Mouse (Mus musculus): ENCODE measurements around the gene Prrxl1. TPM values are rescaled to one million over a fixed set of nuclear protein-coding genes. Genes with fewer than 3 reads are reported as not detected.

Gene Prrxl1
- not detected in 2 replicates for polyA plus RNA-seq (2012; rRNA removed)

DNA sequence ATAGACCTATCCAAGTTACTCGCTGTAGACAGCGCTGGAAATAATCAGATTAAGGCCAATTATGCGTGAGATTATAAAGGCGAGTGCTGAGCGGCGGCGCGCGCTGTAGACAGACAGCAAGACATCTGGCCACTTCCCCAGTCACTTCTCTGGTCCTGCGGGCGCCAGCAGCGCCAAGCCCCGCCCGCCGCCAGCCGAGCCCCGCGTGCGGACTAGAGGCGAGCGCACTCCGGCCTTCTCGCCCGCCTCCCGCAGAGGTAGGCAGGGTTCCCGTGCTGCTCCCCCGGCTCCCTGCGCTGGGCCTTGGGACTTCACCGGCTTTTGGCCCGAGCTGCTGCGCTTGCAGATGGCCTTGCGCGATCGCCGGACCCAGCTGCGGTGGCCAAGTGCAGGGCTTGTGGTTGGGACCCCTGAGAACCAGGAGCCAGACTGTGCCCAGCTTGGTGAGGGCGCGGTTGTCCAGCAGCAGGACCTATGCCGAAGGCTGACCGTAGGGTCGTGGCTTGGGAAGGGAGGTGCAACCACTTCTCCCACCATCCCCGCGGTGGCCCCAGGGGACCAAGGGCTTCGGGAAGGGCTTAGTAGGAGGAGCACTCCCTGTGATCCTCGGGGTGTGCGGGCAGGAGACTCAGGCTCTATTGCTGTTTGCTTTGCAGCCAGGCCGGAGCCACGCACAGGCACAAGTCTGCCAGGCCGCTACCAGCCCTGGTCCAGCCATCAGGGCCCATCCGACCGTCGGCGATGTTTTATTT is at the start of gene Prrxl1:
Prrxl1 (plus strand) TSS at position 118 of the 752 bp plus-strand sequence.

DNA sequence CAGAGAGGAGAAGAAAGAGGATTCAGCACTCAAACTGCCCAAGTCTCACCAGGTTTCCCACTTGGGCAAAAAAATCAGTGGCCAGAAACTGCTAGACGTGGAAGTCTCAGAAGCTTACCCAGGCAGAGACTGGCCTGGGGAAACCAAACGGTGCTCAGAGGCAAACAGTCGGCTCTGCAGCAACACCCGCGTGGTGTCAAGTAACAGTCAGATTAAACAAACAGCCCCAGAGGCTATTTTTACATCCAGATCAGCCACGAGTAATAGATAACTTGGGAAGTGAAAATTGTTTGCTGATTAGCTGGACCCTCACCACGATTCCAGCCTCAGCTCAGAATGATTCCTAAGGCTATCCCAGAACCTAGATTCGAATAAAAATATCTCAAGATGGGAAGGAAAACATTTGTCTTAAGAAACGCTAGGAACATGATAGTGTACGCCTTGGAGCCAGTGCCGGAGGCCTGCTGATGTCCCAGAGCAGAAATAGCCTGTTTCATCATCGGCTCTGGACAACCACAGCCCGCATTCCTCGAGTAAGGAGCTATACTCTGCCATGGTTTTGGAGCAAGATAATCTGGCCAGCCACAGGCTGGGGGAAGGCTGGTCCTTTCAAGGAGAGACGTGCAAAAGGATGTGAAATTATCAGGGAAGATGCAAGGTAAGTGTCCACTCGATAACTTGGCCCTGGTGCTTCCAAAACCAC is 86.1 kb downstream of the Prrxl1 start, which contains the start of gene 3425401B19Rik:
3425401B19Rik (minus strand) TSS at position 170 of the 703 bp plus-strand sequence.

Other genes with a start within 250 kb of the Prrxl1 start
- not detected in 2 replicates for gene 1700024G13Rik, start 211.0 kb upstream of the Prrxl1 start, polyA plus RNA-seq (2012; rRNA removed)
- gene Slc18a3, start 134.6 kb upstream of the Prrxl1 start, polyA plus RNA-seq (2012; rRNA removed) = not detected in 2 replicates
- not detected in 2 replicates for gene Chat, start 133.4 kb upstream of the Prrxl1 start, polyA plus RNA-seq (2012; rRNA removed)
- gene Ercc6, start 85.9 kb upstream of the Prrxl1 start, polyA plus RNA-seq (2012; rRNA removed) = 3.5 and 3.9 TPM in 2 replicates
- 0.03 TPM in 1 of 2 replicates, not detected in the other for gene 3425401B19Rik, start 85.9 kb downstream of the Prrxl1 start, polyA plus RNA-seq (2012; rRNA removed)
- 1.3 and 1.4 TPM in 2 replicates for gene Tmem273, start 186.6 kb downstream of the Prrxl1 start, polyA plus RNA-seq (2012; rRNA removed)
- 0.02 and 0.06 TPM in 2 replicates for gene Fam170b, start 234.6 kb downstream of the Prrxl1 start, polyA plus RNA-seq (2012; rRNA removed)

All from liver, embryonic 14 days (tissue).